Mouse (Mus musculus): Measurements from ENCODE around the gene Ski. TPM values are rescaled to one million over a fixed set of nuclear protein-coding genes. Genes with fewer than 3 reads are reported as not detected.

Gene Ski
- total RNA-seq (2023): 157 TPM

GRCm38 (mm10) chr4:155222552-155222840 lies at the start of gene Ski:
Gene Ski, minus strand, starts transcription at chr4:155222592.

GRCm38 (mm10) chr4:155249648-155250351 lies 27.4 kb upstream of the Ski start, which contains the start of gene Faap20:
Gene Faap20, plus strand, starts transcription at chr4:155249802.

Other genes starting within 250 kb of the Ski start
- not detected for gene Plch2, start 165.8 kb downstream of the Ski start, total RNA-seq (2023)
- 10.9 TPM for gene Pex10, start 155.6 kb downstream of the Ski start, total RNA-seq (2023)
- 56.6 TPM for gene Rer1, start 136.2 kb downstream of the Ski start, total RNA-seq (2023)
- gene Morn1, start 136.0 kb downstream of the Ski start, total RNA-seq (2023): 1.5 TPM
- 55.4 TPM for gene Faap20, start 27.2 kb upstream of the Ski start, total RNA-seq (2023)
- gene Prkcz, start 138.8 kb upstream of the Ski start, total RNA-seq (2023): 18.2 TPM
- gene Gabrd, start 175.5 kb upstream of the Ski start, total RNA-seq (2023): not detected
- 1.1 TPM for gene Cfap74, start 186.6 kb upstream of the Ski start, total RNA-seq (2023)
- not detected for gene Tmem52, start 246.5 kb upstream of the Ski start, total RNA-seq (2023)